Comparison of ENCODE assay signal across 9 mouse cellular contexts in the genomic region with DNA sequence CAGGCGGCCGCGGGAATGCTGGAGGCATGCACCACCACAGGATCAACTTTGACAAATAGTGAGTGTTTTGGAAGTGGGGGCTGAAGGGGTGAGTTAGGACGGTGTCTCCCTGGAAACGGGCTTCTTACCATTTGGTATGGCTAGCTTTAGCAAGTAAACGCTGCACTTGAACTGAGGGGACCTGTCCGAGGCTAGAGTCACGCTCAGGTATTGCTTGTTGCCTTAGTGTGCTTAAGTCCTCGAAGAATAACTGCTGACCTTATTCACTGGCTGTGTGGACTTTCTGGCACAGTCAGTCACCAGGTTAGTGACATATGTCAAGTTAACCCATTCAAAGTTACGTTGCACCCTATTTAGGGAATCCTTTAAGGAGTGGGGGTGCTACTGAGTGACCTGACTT. TPM values are rescaled to one million over a fixed set of nuclear protein-coding genes. Genes with fewer than 3 reads are reported as not detected.
DNase-seq lines count a peak whose midpoint lies in the region; ATAC-seq and TF ChIP-seq lines count a peak whose summit lies in the region.
"Had no signal": no experiment of that assay in that cellular context is flagged by ENCODE, and none has a peak within 500 bp of the region (broad histone marks: within the 10 kb centered on the region; RNA-seq: fewer than 3 reads in every experiment).

No protein-coding gene starts in this region.

- peak overlapping the region; percentile 99; the same call in 1 of the 2 replicates for H3K27ac ChIP-seq in layer of hippocampus, adult 2 months
- 0 out of 2 replicates have a peak overlapping the region, but pooled peaks have one; percentile 20 for H3K27ac ChIP-seq in bone marrow, adult 2 months (ENCODE audit: control insufficient read depth, insufficient read depth, low read depth, low read length, poor library complexity)
- H3K27ac ChIP-seq in hindbrain, postnatal 0 days, result peak overlapping the region; percentile 96; the same call in 1 of the 2 replicates
- H3K27ac ChIP-seq in neural tube, embryonic 12.5 days, result no peak overlapping the region

- H3K9me3 ChIP-seq in hindbrain, postnatal 0 days (ENCODE audit: low read length), result no peaks in the 10 kb centered on the region
- H3K9me3 ChIP-seq in neural tube, embryonic 12.5 days, result no peaks in the 10 kb centered on the region

- TF ChIP-seq POLR2A in bone marrow, adult 2 months (IDR thresholded peaks at IDR 0.05; ENCODE audit: borderline replicate concordance, control insufficient read depth, low read depth, low read length), result no peak

- H3K4me2 ChIP-seq in hindbrain, postnatal 0 days (ENCODE audit: low read depth, low read length), result peak overlapping the region; percentile 95
- H3K4me2 ChIP-seq in neural tube, embryonic 12.5 days (replicated peaks), result peak overlapping the region; percentile 94

- H3K4me3 ChIP-seq in layer of hippocampus, adult 2 months, result peak overlapping the region; percentile 74
- peak overlapping the region; percentile 76 for H3K4me3 ChIP-seq in bone marrow, adult 2 months (replicated peaks; ENCODE audit: control insufficient read depth, low read depth, low read length)
- H3K4me3 ChIP-seq in hindbrain, postnatal 0 days (ENCODE audit: low read length), result peak overlapping the region; percentile 73
- peak overlapping the region; percentile 86 for H3K4me3 ChIP-seq in neural tube, embryonic 12.5 days

- peaks cover 1% of the 10 kb centered on the region; the same call in 1 of the 2 replicates for H3K4me1 ChIP-seq in bone marrow, adult 2 months (ENCODE audit: control insufficient read depth, insufficient read depth, low read length)
- H3K4me1 ChIP-seq in hindbrain, postnatal 0 days (ENCODE audit: insufficient read depth, low read length), result peaks cover 12% of the 10 kb centered on the region
- peaks cover 23% of the 10 kb centered on the region for H3K4me1 ChIP-seq in neural tube, embryonic 12.5 days

- peak overlapping the region; percentile 85 for H3K9ac ChIP-seq in hindbrain, postnatal 0 days (replicated peaks; ENCODE audit: low read length)
- H3K9ac ChIP-seq in neural tube, embryonic 12.5 days, result peak overlapping the region; percentile 94

- no peak for DNase-seq in layer of hippocampus, adult 2 months (ENCODE audit: low spot score in 2 of 2)
- no peak for DNase-seq in layer of hippocampus, postnatal 10 days (ENCODE audit: low spot score in 2 of 2)
- no peak for DNase-seq in hindbrain, postnatal 0 days (ENCODE audit: low spot score)
- DNase-seq in layer of hippocampus, adult 8-10 months (ENCODE audit: low spot score in 2 of 2), result no peak
- DNase-seq in thymus, postnatal 36 days, result no peak
- DNase-seq in ovary, postnatal 36 days (ENCODE audit: low spot score), result no peak
- DNase-seq: cerebellum, adult 11 months had no signal

- H3K36me3 ChIP-seq in hindbrain, postnatal 0 days (ENCODE audit: insufficient read depth, low read length), result peaks cover 44% of the 10 kb centered on the region
- peaks cover 40% of the 10 kb centered on the region for H3K36me3 ChIP-seq in neural tube, embryonic 12.5 days

- no peaks in the 10 kb centered on the region for H3K27me3 ChIP-seq in hindbrain, postnatal 0 days (ENCODE audit: insufficient read depth, low read length)
- H3K27me3 ChIP-seq in neural tube, embryonic 12.5 days (replicated peaks), result no peaks in the 10 kb centered on the region

- TF ChIP-seq CTCF in layer of hippocampus, adult 2 months (conservative IDR thresholded peaks at IDR 0.05), result no peak
- TF ChIP-seq CTCF in bone marrow, adult 2 months (IDR thresholded peaks at IDR 0.05; ENCODE audit: control insufficient read depth, insufficient read depth, low read length), result no peak
- no peak for TF ChIP-seq CTCF in hindbrain, postnatal 0 days (IDR thresholded peaks at IDR 0.05; ENCODE audit: low read depth)

- 6% methylated on average over 10 of the region's 10 CpGs for WGBS in bone marrow, adult 2 months
- WGBS in hindbrain, postnatal 0 days, result 4% methylated on average over 10 of the region's 10 CpGs
- 5% methylated on average over 10 of the region's 10 CpGs for WGBS in neural tube, embryonic 12.5 days

- ATAC-seq in hindbrain, postnatal 0 days, result no peak
- no peak for ATAC-seq in neural tube, embryonic 12.5 days (ENCODE audit: low FRiP score, low read depth)

RNA-seq across cellular contexts. Expression of gene Rpl27a, which starts 1.0 kb away (rescaled TPM):
- 100 to 1,000 TPM; 143 to 145 TPM for total RNA-seq in layer of hippocampus, adult 2 months (2021)
- total RNA-seq in layer of hippocampus, postnatal 10 days (2021), result 100 to 1,000 TPM; 148 to 164 TPM
- polyA plus RNA-seq in bone marrow, adult 2 months (2011; ENCODE audit: insufficient read depth, insufficient read length, low replicate concordance, missing spikeins), result 394 and 562 TPM in 2 replicates
- total RNA-seq in hindbrain, postnatal 0 days (2014; rRNA removed), result 337 and 346 TPM in 2 replicates
- polyA plus RNA-seq in hindbrain, postnatal 0 days (2015; fragmentation: Nextera tagmentation; extraction: Ambion mirVana), result 100 and 104 TPM in 2 replicates
- 88.0 and 90.4 TPM in 2 replicates for polyA plus RNA-seq in neural tube, embryonic 12.5 days (2016; fragmentation: Nextera tagmentation; extraction: Ambion mirVana)
- total RNA-seq in layer of hippocampus, adult 8-10 months (2022), result 100 to 1,000 TPM; 130 to 179 (median 148) TPM

RNA-seq across cellular contexts. Expression of gene Trim66, which starts 12.0 kb away (rescaled TPM):
- total RNA-seq in layer of hippocampus, adult 2 months (2021), result 1 to 10 TPM; 5.0 to 6.0 TPM
- 1 to 10 TPM; 4.0 to 4.5 TPM for total RNA-seq in layer of hippocampus, postnatal 10 days (2021)
- polyA plus RNA-seq in bone marrow, adult 2 months (2011; ENCODE audit: insufficient read depth, insufficient read length, low replicate concordance, missing spikeins), result 5.7 TPM in 1 of 2 replicates, not detected in the other
- total RNA-seq in hindbrain, postnatal 0 days (2014; rRNA removed), result 2.9 and 4.5 TPM in 2 replicates
- polyA plus RNA-seq in hindbrain, postnatal 0 days (2015; fragmentation: Nextera tagmentation; extraction: Ambion mirVana), result 0.61 and 0.73 TPM in 2 replicates
- polyA plus RNA-seq in neural tube, embryonic 12.5 days (2016; fragmentation: Nextera tagmentation; extraction: Ambion mirVana), result 0.05 and 0.14 TPM in 2 replicates
- 10 to 100 TPM in 1 of 4 experiments, 1 to 10 TPM in 3; 7.6 to 10.6 (median 9.0) TPM for total RNA-seq in layer of hippocampus, adult 8-10 months (2022)
